Mouse (Mus musculus) hindbrain, embryonic 16.5 days (tissue): ENCODE data around the gene Gata3. TPM values are rescaled to one million over a fixed set of nuclear protein-coding genes. Genes with fewer than 3 reads are reported as not detected.

Source experiments
- ATAC-seq: fragments of 200-750 bp; cut with Nextera tagmentation; 2 replicates; pipeline ENCODE4 v1.8.0; 2017; ENCODE audit warnings: moderate TSS enrichment, moderate library complexity
- H3K27ac ChIP-seq: fragments of 300-500 bp; sonication (generic); 2 replicates; pipeline ENCODE4 v1.5.1; 2014; ENCODE audit warnings: low read depth, mild to moderate bottlenecking, control low read depth, low read length, moderate library complexity
- H3K27me3 ChIP-seq: fragments of 300-500 bp; sonication (generic); replicated peaks from 2 replicates; pipeline ENCODE4 v1.6.1; 2014; ENCODE audit warnings: low read length; ENCODE audit not compliant: control insufficient read depth, insufficient read depth
- H3K36me3 ChIP-seq: fragments of 300-500 bp; sonication (generic); 2 replicates; pipeline ENCODE4 v1.6.1; 2014; ENCODE audit warnings: mild to moderate bottlenecking, low read length, moderate library complexity, mixed read lengths; ENCODE audit not compliant: control insufficient read depth, insufficient read depth
- H3K4me1 ChIP-seq: fragments of 300-500 bp; sonication (generic); 2 replicates; pipeline ENCODE4 v1.6.1; 2014; ENCODE audit warnings: low read depth, low read length; ENCODE audit not compliant: control insufficient read depth, insufficient read depth
- H3K4me2 ChIP-seq: fragments of 300-500 bp; sonication (generic); 2 replicates; pipeline ENCODE4 v1.6.1; 2014; ENCODE audit warnings: mild to moderate bottlenecking, low read length, control low read depth, moderate library complexity
- H3K4me3 ChIP-seq: fragments of 300-500 bp; sonication (generic); 2 replicates; pipeline ENCODE4 v1.5.1; 2014; ENCODE audit warnings: mild to moderate bottlenecking, low read length, control low read depth, moderate library complexity
- H3K9ac ChIP-seq: fragments of 300-500 bp; sonication (generic); 2 replicates; pipeline ENCODE4 v1.6.1; 2014; ENCODE audit warnings: low read depth, mild to moderate bottlenecking, control low read depth, low read length, moderate library complexity
- H3K9me3 ChIP-seq: fragments of 300-500 bp; sonication (generic); 2 replicates; pipeline ENCODE4 v1.6.1; 2014; ENCODE audit warnings: mild to moderate bottlenecking, low read length, moderate library complexity; ENCODE audit not compliant: control insufficient read depth
- WGBS: fragments of 180-500 bp; shearing (Covaris S2); extraction: QIAGEN DNeasy Blood & Tissue Kit; methylation state at CpG from one replicate; pipeline ENCODE4 v1.1.7; 2014; 5-methylcytosine and 5-hydroxymethylcytosine counted together
- polyA plus RNA-seq: library from polyadenylated mRNA; unstranded; fragments of >200 nt; fragmentation: Nextera tagmentation; extraction: Ambion mirVana; gene quantifications from 2 replicates; pipeline ENCODE4 v1.2.1, GENCODE M21; 2015

Gata3 gene
- polyA plus RNA-seq, 1 experiment from 2014 or later, result 27.2 TPM

DNA sequence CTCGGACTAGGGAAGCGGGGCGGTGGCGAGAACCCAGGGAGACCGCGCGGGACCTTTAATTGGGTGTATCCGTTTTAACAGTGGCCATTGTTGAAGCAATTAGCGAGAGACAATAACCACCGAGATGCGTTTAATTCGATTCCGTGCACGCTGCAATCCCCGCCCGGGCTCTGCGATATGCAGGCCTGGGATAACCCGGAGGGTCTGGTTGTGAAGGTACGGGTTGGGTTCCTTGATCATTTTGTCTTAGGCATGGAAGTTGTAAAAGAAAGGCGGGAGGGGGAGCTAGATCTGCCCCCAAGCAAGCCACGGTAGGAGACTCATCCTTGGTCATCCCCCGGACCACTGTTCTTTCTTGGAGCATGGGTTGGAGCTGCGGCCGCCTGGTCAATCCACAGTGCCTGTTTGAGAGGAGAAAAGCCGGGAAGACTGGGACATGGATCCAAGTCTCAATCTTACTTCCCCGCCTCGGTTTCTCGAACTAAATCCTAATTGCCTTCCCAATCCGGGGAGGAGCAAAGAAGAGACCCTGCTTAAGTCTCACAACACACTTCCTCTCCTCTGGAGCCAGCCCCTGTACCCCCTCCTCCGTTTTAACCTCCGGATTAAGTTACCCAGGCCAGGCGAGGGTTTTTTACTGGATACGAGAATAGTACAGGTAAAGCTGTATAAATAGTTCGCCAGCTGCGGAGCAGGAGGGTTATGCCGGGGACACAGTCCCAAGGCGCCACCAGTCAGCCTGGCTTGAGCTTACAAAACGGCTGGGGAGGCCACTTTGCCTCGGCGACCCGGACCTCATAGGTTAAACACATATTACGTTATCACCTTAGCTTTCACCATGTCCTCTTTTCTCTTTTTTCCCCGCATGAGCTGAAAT, 6.7 kb downstream of the Gata3 start:
- Histone ChIP-seq H3K4me3 (peak overlapping the region; percentile 30), H3K9me3 (no peaks in the 10 kb centered on the region), H3K27ac (no peak overlapping the region), H3K4me1 (peaks cover 7% of the 10 kb centered on the region; the same call in 1 of the 2 replicates), H3K27me3 (peaks cover 52% of the 10 kb centered on the region), H3K4me2 (peak overlapping the region; percentile 47), H3K9ac (no peak overlapping the region), H3K36me3 (no peaks in the 10 kb centered on the region)
- ATAC-seq, result no peak
- WGBS, result under 1% methylated on average over 43 of the region's 43 CpGs

- peak overlapping the region; percentile 47 for H3K4me2 ChIP-seq
- ATAC-seq, result no peak
- H3K9ac ChIP-seq, result peak overlapping the region; percentile 20
- H3K27me3 ChIP-seq, result peaks cover 46% of the 10 kb centered on the region
- H3K27ac ChIP-seq, result no peak overlapping the region
- no peaks in the 10 kb centered on the region for H3K36me3 ChIP-seq
- H3K4me3 ChIP-seq, result peak overlapping the region; percentile 30
- H3K9me3 ChIP-seq, result no peaks in the 10 kb centered on the region
- WGBS, result under 1% methylated on average over 39 of the region's 39 CpGs
- H3K4me1 ChIP-seq, result peaks cover 7% of the 10 kb centered on the region; the same call in 1 of the 2 replicates
Measured at GRCm38 (mm10) chr2:9882371-9882925, 7.4 kb downstream of the Gata3 start.

DNA sequence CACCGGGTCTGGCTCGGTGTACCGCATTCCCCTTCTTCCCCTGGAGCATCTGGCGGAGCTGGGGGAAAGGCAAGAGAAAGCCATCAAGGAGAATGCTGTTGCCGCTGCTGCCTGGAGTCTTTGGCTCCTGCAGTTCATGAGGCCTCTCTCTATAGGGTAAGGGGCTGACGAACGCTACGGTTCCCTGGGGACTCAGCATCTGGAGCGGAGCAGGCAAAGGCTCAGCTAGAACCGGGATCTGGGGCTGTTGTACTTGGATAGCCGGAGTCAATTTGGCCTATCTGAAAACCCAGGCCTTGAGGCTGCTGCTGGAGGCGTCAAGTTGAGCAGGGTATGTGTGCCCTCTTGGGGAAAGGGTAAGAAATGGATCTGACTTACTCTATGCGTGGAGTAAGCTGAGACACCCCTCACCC, 8.2 kb downstream of the Gata3 start:
- Histone ChIP-seq H3K9me3 (no peaks in the 10 kb centered on the region), H3K4me1 (peaks cover 7% of the 10 kb centered on the region; the same call in 1 of the 2 replicates), H3K4me2 (peak overlapping the region; percentile 54), H3K4me3 (peak overlapping the region; percentile 29; the same call in 1 of the 2 replicates), H3K27me3 (peaks cover 41% of the 10 kb centered on the region), H3K9ac (no peak overlapping the region), H3K27ac (no peak overlapping the region; the same call in 1 of the 2 replicates), H3K36me3 (no peaks in the 10 kb centered on the region)
- peak; percentile 31; the same call in 1 of the 2 replicates for ATAC-seq
- 2% methylated on average over 13 of the region's 13 CpGs for WGBS

- H3K27me3 ChIP-seq, result peaks cover 39% of the 10 kb centered on the region
Measured at GRCm38 (mm10) chr2:9881051-9881591, 8.7 kb downstream of the Gata3 start, which contains the start of gene 4930412O13Rik. Gene 4930412O13Rik (plus strand): TSS chr2:9881252.

DNA sequence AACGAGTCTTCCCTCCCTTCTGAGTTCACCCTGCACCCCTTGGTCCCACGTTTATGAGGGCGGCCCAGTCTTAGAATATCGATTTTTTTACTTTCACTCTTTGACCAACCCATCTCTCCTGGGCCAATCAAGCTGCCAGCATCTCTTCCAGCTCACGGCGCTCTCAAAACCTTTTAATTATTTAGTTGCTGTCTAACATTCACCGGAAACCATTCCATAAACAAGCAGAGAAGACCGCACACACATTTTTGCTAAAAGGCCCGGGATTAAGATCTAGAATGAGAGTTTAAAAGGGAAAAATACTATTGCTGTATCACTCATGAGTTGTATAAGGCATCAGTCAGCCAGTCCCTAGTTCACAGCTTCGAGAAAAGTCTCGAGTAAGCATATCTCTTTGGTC, 9.6 kb downstream of the Gata3 start:
- Histone ChIP-seq H3K27me3 (peaks cover 36% of the 10 kb centered on the region), H3K4me1 (peaks cover 7% of the 10 kb centered on the region; the same call in 1 of the 2 replicates), H3K9me3 (no peaks in the 10 kb centered on the region), H3K4me3 (no peak overlapping the region), H3K27ac (no peak overlapping the region), H3K9ac (no peak overlapping the region), H3K36me3 (no peaks in the 10 kb centered on the region), H3K4me2 (0 out of 2 replicates have a peak overlapping the region, but pooled peaks have one; percentile 5)
- 4% methylated on average over 11 of the region's 11 CpGs for WGBS
- ATAC-seq, result no peak

More at GRCm38 (mm10) chr2:9881051-9881591, 8.7 kb downstream of the Gata3 start, which contains the start of gene 4930412O13Rik:
- peak within 1 kb of the TSS; percentile 54 for H3K4me2 ChIP-seq
- no peak within 1 kb of the TSS; the same call in 1 of the 2 replicates for H3K27ac ChIP-seq
- H3K4me1 ChIP-seq, result peaks cover 7% of the 10 kb centered on the region; the same call in 1 of the 2 replicates
- H3K9me3 ChIP-seq, result no peaks in the 10 kb centered on the region
- H3K9ac ChIP-seq, result peak within 1 kb of the TSS; percentile 30; the same call in 1 of the 2 replicates
- ATAC-seq, result no peak
- WGBS, result under 1% methylated on average over 33 of the region's 35 CpGs
- H3K36me3 ChIP-seq, result no peaks in the 10 kb centered on the region
- H3K4me3 ChIP-seq, result peak within 1 kb of the TSS; percentile 30

- no peaks in the 10 kb centered on the region for H3K9me3 ChIP-seq
- peak overlapping the region; percentile 84 for H3K4me2 ChIP-seq
- H3K4me3 ChIP-seq, result peak overlapping the region; percentile 46
- peaks cover 35% of the 10 kb centered on the region for H3K27me3 ChIP-seq
- H3K9ac ChIP-seq, result peak overlapping the region; percentile 22; the same call in 1 of the 2 replicates
- ATAC-seq, result peak; percentile 93
- 0% methylated on average over 15 of the region's 21 CpGs for WGBS
- no peaks in the 10 kb centered on the region for H3K36me3 ChIP-seq
- H3K4me1 ChIP-seq, result peaks cover 11% of the 10 kb centered on the region; the same call in 1 of the 2 replicates
- H3K27ac ChIP-seq, result no peak overlapping the region
Measured at GRCm38 (mm10) chr2:9879493-9879892, 10.3 kb downstream of the Gata3 start.

DNA sequence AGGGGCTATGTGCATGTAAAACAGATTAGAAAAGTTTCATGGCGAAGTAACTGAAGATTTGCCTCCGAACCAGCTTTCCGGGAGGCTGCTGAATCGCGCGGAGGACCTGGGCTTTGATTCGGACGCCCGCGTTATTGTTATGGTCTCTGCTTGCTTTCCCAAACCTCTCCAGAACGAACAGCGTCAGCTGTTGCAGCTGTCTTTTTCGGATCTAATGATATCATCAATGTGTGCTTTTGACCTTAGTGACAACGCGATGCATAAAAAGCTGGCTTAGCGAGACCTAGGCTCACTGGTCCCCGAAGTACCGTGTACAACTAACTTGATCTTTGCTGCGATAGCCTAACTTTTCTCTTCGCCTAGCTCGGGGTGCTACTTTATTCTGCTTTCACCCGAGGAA, 10.7 kb downstream of the Gata3 start:
- ATAC-seq, result peak; percentile 5; the same call in 1 of the 2 replicates
- peaks cover 36% of the 10 kb centered on the region for H3K27me3 ChIP-seq
- H3K27ac ChIP-seq, result no peak overlapping the region; the same call in 1 of the 2 replicates
- H3K36me3 ChIP-seq, result no peaks in the 10 kb centered on the region
- H3K4me3 ChIP-seq, result peak overlapping the region; percentile 46
- WGBS, result 0% methylated on average over 22 of the region's 22 CpGs
- H3K9me3 ChIP-seq, result no peaks in the 10 kb centered on the region
- H3K4me2 ChIP-seq, result peak overlapping the region; percentile 84
- H3K4me1 ChIP-seq, result peaks cover 11% of the 10 kb centered on the region; the same call in 1 of the 2 replicates
- H3K9ac ChIP-seq, result peak overlapping the region; percentile 22; the same call in 1 of the 2 replicates

DNA sequence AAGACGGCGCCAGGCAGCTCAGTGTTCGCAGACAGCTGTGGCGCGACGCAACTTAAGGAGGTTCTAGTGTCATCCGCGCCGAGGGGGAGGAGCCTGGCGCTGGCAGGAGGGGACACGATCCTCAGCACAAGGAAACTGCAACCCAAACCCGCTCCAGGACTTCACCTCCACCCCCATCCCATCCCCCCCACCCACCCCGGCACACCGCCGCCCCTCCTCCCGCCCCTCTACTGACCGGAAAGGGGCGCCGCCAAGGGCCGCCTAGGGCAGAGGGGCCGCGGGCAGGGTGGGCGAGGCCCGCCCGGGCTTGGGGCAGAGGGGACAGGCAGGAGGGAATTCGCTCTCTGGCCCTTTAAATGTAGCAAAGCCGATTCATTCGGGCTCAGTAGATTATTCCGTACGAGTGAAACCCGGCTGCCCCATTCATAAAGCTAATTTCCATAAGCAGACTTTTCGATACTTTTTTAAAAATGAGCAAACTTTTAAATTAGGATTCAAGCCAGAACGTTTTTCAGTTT, 11.2 kb downstream of the Gata3 start:
- peak overlapping the region; percentile 84 for H3K4me2 ChIP-seq
- peak; percentile 34; the same call in 1 of the 2 replicates for ATAC-seq
- WGBS, result under 1% methylated on average over 24 of the region's 33 CpGs

More for the DNA sequence above, 11.2 kb downstream of the Gata3 start:
- Histone ChIP-seq H3K27me3 (peaks cover 40% of the 10 kb centered on the region), H3K4me1 (peaks cover 11% of the 10 kb centered on the region; the same call in 1 of the 2 replicates), H3K9ac (peak overlapping the region; percentile 42), H3K9me3 (no peaks in the 10 kb centered on the region), H3K36me3 (no peaks in the 10 kb centered on the region), H3K27ac (no peak overlapping the region; the same call in 1 of the 2 replicates), H3K4me3 (peak overlapping the region; percentile 46)
